Mouse (Mus musculus) effector memory CD4-positive, alpha-beta T cell, adult 5 months (primary cell): ENCODE results near the gene Tgm2. TPM values are rescaled to one million over a fixed set of nuclear protein-coding genes. Genes with fewer than 3 reads are reported as not detected.

ENCODE experiments used
- polyA plus RNA-seq: library from polyadenylated mRNA; unstranded; fragments of 100-300 nt; shearing (Covaris generic); gene quantifications from one replicate; pipeline ENCODE4 v1.2.1, GENCODE M21; 2017

Gene Tgm2
- 1.2 TPM for polyA plus RNA-seq

DNA sequence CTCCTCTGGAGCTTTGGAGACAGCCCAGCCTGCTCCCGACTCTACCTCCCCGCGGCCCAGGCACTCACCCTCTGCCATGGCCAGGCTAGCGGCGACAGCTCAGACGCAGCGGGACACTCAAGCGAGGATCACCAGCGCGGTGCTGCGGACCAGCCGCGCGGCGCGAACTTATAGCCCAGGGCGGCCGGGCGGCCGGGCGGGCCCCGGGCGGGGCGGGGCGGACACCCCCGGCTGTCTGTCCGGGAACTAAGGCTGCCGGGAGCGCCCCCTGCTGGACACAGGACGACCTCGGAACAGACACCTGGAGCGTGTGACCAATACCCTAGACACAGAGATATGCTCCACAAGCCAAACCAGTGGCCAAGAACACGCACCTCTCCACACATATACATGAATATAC lies at the start of gene Tgm2:
Tgm2 (minus strand) TSS at position 214 of the 400 bp plus-strand sequence.

Other genes starting within 250 kb of the Tgm2 start
- gene Vstm2l, start 231.8 kb downstream of the Tgm2 start, polyA plus RNA-seq = not detected
- 16.3 TPM for gene Tti1, start 118.0 kb downstream of the Tgm2 start, polyA plus RNA-seq
- gene Rprd1b, start 117.9 kb downstream of the Tgm2 start, polyA plus RNA-seq = 28.5 TPM
- gene D630003M21Rik, start 82.8 kb upstream of the Tgm2 start, polyA plus RNA-seq = not detected
- not detected for gene Bpi, start 111.7 kb upstream of the Tgm2 start, polyA plus RNA-seq
- gene Lbp, start 160.1 kb upstream of the Tgm2 start, polyA plus RNA-seq = 2.2 TPM
- 0.09 TPM for gene Snhg11, start 229.2 kb upstream of the Tgm2 start, polyA plus RNA-seq